Mouse (Mus musculus): Measurements from ENCODE around the gene Tm7sf3. TPM values are rescaled to one million over a fixed set of nuclear protein-coding genes. Genes with fewer than 3 reads are reported as not detected.

The Tm7sf3 gene
- 7.0 to 8.8 TPM (median 8.3 TPM) in 4 replicates for total RNA-seq (2023)

DNA sequence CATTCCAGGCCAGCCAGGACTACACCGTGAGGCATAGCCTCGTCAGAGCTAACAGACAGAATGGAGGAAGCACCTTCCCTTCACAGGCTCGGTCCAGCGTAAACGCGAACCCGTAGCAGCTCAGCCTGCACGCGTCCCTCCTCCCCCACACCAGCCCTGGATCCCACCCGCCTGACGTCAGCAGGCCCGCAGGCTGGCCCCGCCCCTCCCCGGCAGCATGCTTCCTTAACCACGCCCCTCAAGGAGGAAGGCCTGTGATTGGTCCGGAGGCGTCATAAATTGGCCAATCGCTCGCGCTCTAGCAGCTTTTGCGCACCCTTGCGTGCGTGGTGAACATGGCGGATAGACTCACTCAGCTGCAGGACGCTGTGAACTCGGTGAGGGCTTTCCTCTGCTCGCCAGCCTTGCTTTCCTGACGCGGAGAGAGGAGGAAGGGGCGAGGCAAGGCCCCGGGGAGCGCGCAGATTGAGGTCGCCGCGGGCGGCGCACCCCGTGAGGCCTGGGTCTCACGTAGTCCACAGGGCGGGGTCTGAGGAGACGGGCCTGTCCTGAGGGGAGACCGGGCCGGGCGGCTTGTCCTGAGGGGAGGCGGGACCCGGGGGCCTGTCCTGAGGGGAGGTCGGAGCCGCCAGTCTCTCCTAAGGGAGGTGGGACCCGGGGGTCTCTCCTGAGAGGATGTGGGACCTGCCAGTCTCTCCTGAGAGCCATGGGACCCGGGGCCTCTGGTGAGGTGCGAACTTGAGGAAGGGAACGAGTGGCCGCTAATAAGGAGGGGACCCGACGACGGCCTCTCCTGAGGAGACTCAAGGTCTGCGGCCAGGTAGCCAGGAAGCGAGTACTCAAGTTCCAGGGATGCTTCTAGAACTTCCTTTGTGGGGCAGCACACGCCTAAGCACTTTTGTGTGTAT is at the start of gene Tm7sf3, which contains the start of gene Med21:
Gene Tm7sf3, minus strand, starts transcription at position 549 of the 908 bp plus-strand sequence.
Gene Med21, plus strand, starts transcription at position 272 of the 908 bp plus-strand sequence.

DNA sequence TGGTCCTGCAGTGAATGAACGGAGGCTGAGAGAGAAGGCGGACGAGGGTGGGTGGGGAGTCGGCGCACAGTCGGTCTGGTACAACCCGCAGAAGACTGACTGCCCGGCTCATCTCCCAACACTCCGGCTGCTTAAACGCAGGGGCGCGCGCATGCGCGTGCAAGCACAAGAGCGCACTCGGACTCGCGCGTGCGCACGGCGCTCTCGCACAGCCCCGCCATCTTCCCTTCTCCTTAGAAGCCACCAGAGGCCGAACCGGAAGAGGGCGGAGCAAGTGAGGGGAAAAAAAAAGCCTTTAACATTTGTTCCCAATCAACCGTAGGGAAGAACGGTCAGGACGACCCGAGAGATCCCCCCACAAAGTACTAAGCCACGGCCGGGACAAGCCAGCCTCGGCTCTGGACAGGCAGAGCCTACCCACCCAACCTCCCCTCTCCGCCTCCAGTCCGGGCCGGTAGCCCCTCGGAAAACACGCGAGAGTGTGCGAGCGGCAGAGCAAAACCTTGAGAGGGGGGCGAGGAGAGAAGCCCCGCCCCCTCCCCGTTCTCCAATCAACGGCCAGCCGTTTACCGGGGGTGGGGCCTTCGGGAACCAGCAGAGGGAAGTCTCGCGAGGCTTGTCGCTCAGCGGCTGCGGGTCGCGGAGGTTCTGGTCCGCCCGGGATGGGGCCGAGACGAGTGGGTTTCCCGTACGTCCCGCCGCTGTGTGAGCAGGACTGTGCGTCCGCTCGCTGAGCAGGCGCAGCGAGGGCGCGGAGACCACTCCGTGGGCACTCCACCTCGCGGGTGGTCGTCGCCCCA is 65.1 kb downstream of the Tm7sf3 start, which contains the start of gene Ints13:
Gene Ints13, minus strand, starts transcription at position 526 of the 800 bp plus-strand sequence.

DNA sequence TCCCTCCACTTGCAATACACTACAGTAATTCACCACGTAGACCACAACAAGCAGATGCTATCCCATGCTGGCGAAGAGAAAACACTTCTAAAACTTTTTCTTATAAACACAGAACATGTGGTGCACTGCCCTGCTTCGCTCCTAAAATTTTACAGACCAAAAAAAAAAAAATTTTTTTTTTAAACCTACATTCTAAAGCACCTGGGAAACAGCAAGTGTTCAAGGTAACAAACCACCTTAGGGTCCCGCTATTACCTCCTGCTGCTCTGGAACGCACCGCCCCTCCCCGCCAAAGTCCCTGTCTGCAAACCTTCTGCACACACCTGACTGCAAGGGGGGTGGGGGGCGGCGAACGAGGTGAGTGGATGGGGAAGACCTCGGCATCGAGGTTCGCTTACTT is 65.7 kb downstream of the Tm7sf3 start, which contains the start of gene Fgfr1op2:
Gene Fgfr1op2, plus strand, starts transcription at position 301 of the 400 bp plus-strand sequence.

Other genes with a start within 250 kb of the Tm7sf3 start
- gene Itpr2, start 140.6 kb downstream of the Tm7sf3 start, total RNA-seq (2023): 167 to 209 TPM (median 192 TPM) in 4 replicates
- 75.4 to 89.8 TPM (median 82.3 TPM) in 4 replicates for gene Fgfr1op2, start 65.6 kb downstream of the Tm7sf3 start, total RNA-seq (2023)
- gene Ints13, start 65.0 kb downstream of the Tm7sf3 start, total RNA-seq (2023): 65.0 to 85.5 TPM (median 75.0 TPM) in 4 replicates
- 33.3 to 37.9 TPM (median 34.7 TPM) in 4 replicates for gene Med21, start 277 bp downstream of the Tm7sf3 start, total RNA-seq (2023)
- gene Stk38l, start 82.2 kb upstream of the Tm7sf3 start, total RNA-seq (2023): 14.1 to 22.1 TPM (median 19.3 TPM) in 4 replicates
- 0.40 TPM in 1 of 4 replicates, not detected in the others for gene Arntl2, start 153.2 kb upstream of the Tm7sf3 start, total RNA-seq (2023)
- gene Smco2, start 207.3 kb upstream of the Tm7sf3 start, total RNA-seq (2023): not detected in 4 replicates
- gene Ppfibp1, start 245.7 kb upstream of the Tm7sf3 start, total RNA-seq (2023): 12.3 to 16.8 TPM (median 13.9 TPM) in 4 replicates

Measured in B cell, adult 62 days (primary cell).